Mouse (Mus musculus): ENCODE results near the gene Tmem33. TPM values are rescaled to one million over a fixed set of nuclear protein-coding genes. Genes with fewer than 3 reads are reported as not detected.
A peak's percentile ranks its signal among the peaks of the same experiment; 100 is the strongest.

Gene Tmem33
- polyA plus RNA-seq, 1 experiment from 2014 or later, result 82.8 TPM

DNA sequence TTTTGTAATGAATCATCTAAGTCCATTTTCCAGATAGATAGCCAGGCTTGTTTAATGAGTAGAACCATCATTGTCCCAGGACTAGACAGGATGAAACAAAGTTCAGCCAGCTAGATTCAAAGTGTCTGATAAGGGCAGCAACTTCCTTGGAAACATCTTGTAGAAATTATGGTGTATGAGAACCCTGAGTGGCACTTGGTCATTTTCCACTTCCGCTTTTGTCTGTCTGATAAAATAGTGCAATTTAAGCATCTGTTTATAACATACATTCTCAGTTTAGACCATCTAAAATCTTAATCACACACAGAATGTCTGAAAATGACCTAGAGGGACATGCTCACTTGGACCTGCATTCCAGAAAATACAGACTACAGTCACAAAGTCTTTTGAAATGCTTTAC lies 43.5 kb downstream of the Tmem33 start:
- no peak for ATAC-seq (ENCODE audit: low read depth)
- Histone ChIP-seq H3K27ac (ENCODE audit: low read length) (no peak overlapping the region), H3K4me1 (replicated peaks; ENCODE audit: control insufficient read depth, insufficient read depth, low read length) (peaks cover 8% of the 10 kb centered on the region), H3K27me3 (ENCODE audit: control insufficient read depth, insufficient read depth, low read depth, low read length) (no peaks in the 10 kb centered on the region), H3K4me2 (ENCODE audit: low read depth, low read length) (no peak overlapping the region), H3K4me3 (ENCODE audit: low read length) (no peak overlapping the region), H3K9me3 (ENCODE audit: control insufficient read depth, low read length) (no peaks in the 10 kb centered on the region), H3K9ac (ENCODE audit: low read length) (no peak overlapping the region), H3K36me3 (ENCODE audit: control insufficient read depth, insufficient read depth, low read length) (no peaks in the 10 kb centered on the region)
- WGBS, result 71% methylated on average over 1 of the region's 1 CpGs

DNA sequence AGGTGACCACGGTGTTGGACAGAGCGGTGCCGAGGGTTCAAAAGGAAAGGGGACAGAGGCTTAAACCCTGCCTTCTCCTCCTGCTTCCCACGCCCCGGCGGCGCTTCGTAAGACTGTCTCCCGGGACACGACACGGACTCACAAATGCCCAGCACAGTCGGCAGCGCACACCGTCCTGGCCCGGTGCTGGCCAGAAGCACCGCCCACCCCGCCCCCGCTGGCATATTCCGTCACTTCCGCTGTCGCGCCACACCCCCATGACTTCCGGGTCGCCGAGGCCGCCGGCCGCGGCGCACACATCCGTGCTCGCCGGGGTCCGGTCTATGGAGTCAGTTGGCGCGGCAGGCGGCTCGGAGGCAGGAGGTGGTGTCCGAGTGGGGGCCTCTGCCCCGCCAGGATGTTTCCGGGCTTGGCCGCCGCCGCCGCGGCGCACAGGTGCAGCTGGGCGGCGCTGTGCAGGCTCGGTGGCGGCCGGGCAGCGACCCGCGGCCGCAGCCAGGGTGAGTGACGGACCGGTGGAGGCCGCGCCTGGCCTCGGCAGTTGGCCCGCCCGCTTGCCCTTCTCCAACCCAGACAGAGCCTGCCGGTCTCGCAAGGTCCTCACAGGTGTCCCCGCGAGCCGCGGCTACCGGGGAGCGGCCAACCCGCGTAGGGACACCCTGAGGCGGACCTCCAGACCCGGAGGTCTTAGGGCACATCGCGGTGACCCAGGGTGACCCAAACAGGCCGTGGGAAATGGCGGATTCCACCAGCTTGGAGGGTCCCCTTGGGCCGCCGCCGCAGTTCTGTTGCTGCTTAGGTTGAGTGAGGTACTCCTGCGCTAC lies 46.5 kb downstream of the Tmem33 start, which contains the start of gene Slc30a9:
Gene Slc30a9 (plus strand): TSS at position 258 of the 824 bp plus-strand sequence.
- under 1% methylated on average over 64 of the region's 83 CpGs for WGBS
- ATAC-seq (ENCODE audit: low read depth), result peak; percentile 99
- peak within 1 kb of the TSS; percentile 100 for H3K4me3 ChIP-seq (ENCODE audit: low read length)

DNA sequence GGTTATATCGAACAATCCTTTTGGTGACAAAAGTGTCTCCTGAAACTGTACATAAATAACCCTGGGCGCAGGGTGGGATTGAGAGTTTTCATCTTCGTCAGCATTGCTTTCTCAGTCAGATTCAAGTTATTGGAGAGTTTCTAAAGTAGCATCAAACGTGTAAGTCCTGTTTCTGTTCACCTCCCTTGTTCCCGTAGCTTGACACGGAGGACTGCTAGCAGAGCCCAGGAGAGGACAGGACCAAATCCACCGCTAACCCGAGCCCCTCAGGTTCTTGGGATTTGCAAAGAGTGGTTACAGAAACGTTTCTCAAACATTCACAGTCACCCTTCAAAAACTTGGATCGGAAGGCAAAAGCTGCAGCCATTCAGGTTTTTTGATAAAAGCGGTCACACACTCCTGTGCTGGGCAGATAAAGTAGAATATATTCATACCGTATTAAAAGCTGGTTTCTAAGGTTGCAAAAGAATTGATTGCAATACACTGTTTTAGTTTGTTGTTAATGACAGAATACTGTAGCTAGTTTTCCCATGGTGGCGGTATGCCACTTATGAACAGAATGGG lies 47.4 kb downstream of the Tmem33 start:
- Histone ChIP-seq H3K9me3 (ENCODE audit: control insufficient read depth, low read length) (no peaks in the 10 kb centered on the region), H3K4me1 (replicated peaks; ENCODE audit: control insufficient read depth, insufficient read depth, low read length) (peaks cover 8% of the 10 kb centered on the region), H3K27me3 (ENCODE audit: control insufficient read depth, insufficient read depth, low read depth, low read length) (no peaks in the 10 kb centered on the region), H3K4me3 (ENCODE audit: low read length) (peak overlapping the region; percentile 100), H3K27ac (ENCODE audit: low read length) (no peak overlapping the region), H3K9ac (ENCODE audit: low read length) (peak overlapping the region; percentile 97), H3K36me3 (ENCODE audit: control insufficient read depth, insufficient read depth, low read length) (no peaks in the 10 kb centered on the region; the same call in 1 of the 2 replicates), H3K4me2 (ENCODE audit: low read depth, low read length) (peak overlapping the region; percentile 84)
- WGBS, result 22% methylated on average over 13 of the region's 13 CpGs
- ATAC-seq (ENCODE audit: low read depth), result no peak

More for the DNA sequence above, 46.5 kb downstream of the Tmem33 start, which contains the start of gene Slc30a9:
- Histone ChIP-seq H3K4me2 (ENCODE audit: low read depth, low read length) (peak within 1 kb of the TSS; percentile 84), H3K27ac (ENCODE audit: low read length) (peak within 1 kb of the TSS; percentile 77), H3K9me3 (ENCODE audit: control insufficient read depth, low read length) (no peaks in the 10 kb centered on the region), H3K36me3 (ENCODE audit: control insufficient read depth, insufficient read depth, low read length) (no peaks in the 10 kb centered on the region; the same call in 1 of the 2 replicates), H3K27me3 (ENCODE audit: control insufficient read depth, insufficient read depth, low read depth, low read length) (no peaks in the 10 kb centered on the region), H3K9ac (ENCODE audit: low read length) (peak within 1 kb of the TSS; percentile 97), H3K4me1 (replicated peaks; ENCODE audit: control insufficient read depth, insufficient read depth, low read length) (peaks cover 8% of the 10 kb centered on the region)

DNA sequence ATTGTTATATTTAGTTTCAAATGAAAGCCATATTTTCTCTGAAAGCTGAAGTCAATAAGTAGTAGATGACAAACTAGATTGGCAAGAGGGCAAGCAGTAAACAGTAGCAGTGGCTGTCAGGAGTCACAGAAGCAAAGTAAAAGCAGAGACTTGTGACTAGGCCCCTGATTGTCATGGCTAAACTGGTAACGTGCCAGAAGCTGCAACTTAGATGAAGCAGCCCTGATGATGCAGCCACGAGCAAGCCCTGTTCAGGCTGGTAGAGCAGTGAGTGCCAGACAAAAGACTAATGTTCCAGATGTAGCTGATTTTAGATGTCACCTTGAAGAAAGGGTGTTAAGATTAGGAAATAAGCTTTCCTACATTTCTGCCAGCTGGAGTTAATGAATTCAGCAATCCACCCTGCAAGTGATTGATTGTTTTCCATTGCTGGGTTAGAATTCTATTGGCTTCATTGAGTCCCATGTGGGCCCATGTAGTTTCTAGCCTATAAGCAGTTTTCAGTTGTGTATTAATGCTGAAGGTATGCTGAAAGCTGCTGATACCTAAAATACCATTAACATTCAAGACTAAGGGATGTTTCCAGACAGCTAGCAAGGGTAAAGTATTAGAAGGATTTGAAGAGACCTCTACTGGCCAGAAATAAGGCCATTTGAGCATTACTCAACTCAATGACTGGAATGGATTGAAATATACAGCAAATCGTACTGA lies 51.6 kb downstream of the Tmem33 start:
- no peak overlapping the region for H3K4me3 ChIP-seq (ENCODE audit: low read length)
- H3K27me3 ChIP-seq (ENCODE audit: control insufficient read depth, insufficient read depth, low read depth, low read length), result no peaks in the 10 kb centered on the region
- H3K36me3 ChIP-seq (ENCODE audit: control insufficient read depth, insufficient read depth, low read length), result no peaks in the 10 kb centered on the region; the same call in 1 of the 2 replicates
- no peak overlapping the region for H3K4me2 ChIP-seq (ENCODE audit: low read depth, low read length)
- no peaks in the 10 kb centered on the region for H3K9me3 ChIP-seq (ENCODE audit: control insufficient read depth, low read length)
- peaks cover 8% of the 10 kb centered on the region for H3K4me1 ChIP-seq (replicated peaks; ENCODE audit: control insufficient read depth, insufficient read depth, low read length)
- no peak overlapping the region for H3K9ac ChIP-seq (ENCODE audit: low read length)
- no peak overlapping the region for H3K27ac ChIP-seq (ENCODE audit: low read length)
- ATAC-seq (ENCODE audit: low read depth), result no peak
- WGBS, result 66% methylated on average over 3 of the region's 3 CpGs

DNA sequence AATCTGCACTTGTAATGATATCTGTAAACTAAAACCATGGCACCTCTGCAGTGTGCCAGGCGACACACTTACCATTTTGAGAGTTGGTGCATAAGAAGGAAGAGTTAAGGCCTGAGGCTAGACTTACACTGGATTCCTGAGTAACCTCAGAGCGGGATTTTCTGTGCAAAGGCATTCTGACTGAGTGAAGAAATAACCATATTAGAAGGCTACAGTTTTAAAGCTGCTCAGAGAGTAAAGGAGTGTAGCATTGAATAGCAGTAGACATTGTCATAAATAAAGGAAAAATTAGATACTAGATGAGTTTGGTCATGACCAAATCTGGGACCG lies 52.1 kb downstream of the Tmem33 start:
- no peak for ATAC-seq (ENCODE audit: low read depth)
- no peak overlapping the region for H3K27ac ChIP-seq (ENCODE audit: low read length)
- no peak overlapping the region for H3K4me3 ChIP-seq (ENCODE audit: low read length)
- H3K9ac ChIP-seq (ENCODE audit: low read length), result no peak overlapping the region
- no peaks in the 10 kb centered on the region for H3K27me3 ChIP-seq (ENCODE audit: control insufficient read depth, insufficient read depth, low read depth, low read length)
- 92% methylated on average over 3 of the region's 3 CpGs for WGBS
- H3K4me1 ChIP-seq (replicated peaks; ENCODE audit: control insufficient read depth, insufficient read depth, low read length), result peaks cover 8% of the 10 kb centered on the region
- no peak overlapping the region for H3K4me2 ChIP-seq (ENCODE audit: low read depth, low read length)
- H3K9me3 ChIP-seq (ENCODE audit: control insufficient read depth, low read length), result no peaks in the 10 kb centered on the region
- H3K36me3 ChIP-seq (ENCODE audit: control insufficient read depth, insufficient read depth, low read length), result peaks cover under 1% of the 10 kb centered on the region; the same call in 1 of the 2 replicates

DNA sequence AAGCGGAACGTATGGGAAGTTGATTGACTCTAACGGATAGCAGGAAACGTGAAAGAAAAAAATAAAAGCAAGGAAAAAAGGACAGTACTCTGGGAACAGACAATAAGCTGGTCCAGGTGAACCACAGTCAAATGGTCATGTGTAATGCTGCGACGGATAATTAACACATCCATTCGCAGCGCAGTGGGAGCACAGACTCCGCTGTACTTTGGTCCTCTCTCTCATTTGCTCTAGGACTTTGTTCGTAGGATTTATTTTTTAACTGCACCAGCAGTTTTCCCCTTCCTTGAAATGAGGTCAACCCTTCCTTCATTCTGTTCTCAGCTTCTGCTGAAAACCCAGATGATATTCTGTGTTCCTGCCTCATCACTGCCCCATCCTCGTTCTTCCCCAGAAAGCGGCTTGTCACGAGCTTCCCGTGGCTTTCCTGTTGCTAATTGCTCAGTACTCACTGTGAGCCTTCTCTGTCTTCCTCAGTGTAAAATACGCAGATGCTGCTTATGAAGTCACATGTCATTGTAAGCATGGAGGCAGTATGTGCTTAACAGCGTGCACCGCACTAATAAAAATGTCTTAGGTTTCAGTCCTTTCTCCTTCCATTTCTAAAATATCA lies 61.4 kb downstream of the Tmem33 start:
- no peak overlapping the region for H3K4me3 ChIP-seq (ENCODE audit: low read length)
- H3K27me3 ChIP-seq (ENCODE audit: control insufficient read depth, insufficient read depth, low read depth, low read length), result no peaks in the 10 kb centered on the region
- peaks cover 8% of the 10 kb centered on the region; the same call in 1 of the 2 replicates for H3K36me3 ChIP-seq (ENCODE audit: control insufficient read depth, insufficient read depth, low read length)
- 85% methylated on average over 17 of the region's 17 CpGs for WGBS
- H3K9ac ChIP-seq (ENCODE audit: low read length), result no peak overlapping the region
- no peak overlapping the region for H3K4me2 ChIP-seq (ENCODE audit: low read depth, low read length)
- ATAC-seq (ENCODE audit: low read depth), result no peak
- no peak overlapping the region for H3K27ac ChIP-seq (ENCODE audit: low read length)
- no peaks in the 10 kb centered on the region for H3K4me1 ChIP-seq (replicated peaks; ENCODE audit: control insufficient read depth, insufficient read depth, low read length)
- no peaks in the 10 kb centered on the region for H3K9me3 ChIP-seq (ENCODE audit: control insufficient read depth, low read length)

DNA sequence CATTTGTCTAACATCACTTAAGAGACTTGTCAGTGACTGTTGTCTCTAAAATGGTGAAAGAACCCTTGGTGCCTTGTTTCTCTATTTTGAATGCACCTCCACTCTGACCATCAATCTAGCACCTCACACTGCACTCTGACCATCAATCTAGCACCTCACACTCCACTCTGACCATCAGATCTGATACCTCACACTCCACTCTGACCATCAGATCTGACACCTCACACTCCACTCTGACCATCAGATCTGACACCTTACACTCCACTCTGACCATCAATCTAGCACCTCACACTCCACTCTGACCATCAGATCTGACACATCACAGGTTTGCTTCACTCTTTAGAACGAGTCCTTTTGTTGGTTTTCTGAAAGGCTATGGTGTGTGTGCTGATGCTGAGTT lies 63.7 kb downstream of the Tmem33 start:
- Histone ChIP-seq H3K9ac (ENCODE audit: low read length) (no peak overlapping the region), H3K4me2 (ENCODE audit: low read depth, low read length) (no peak overlapping the region), H3K4me3 (ENCODE audit: low read length) (no peak overlapping the region), H3K27ac (ENCODE audit: low read length) (no peak overlapping the region), H3K36me3 (ENCODE audit: control insufficient read depth, insufficient read depth, low read length) (peaks cover 2% of the 10 kb centered on the region; the same call in 1 of the 2 replicates), H3K27me3 (ENCODE audit: control insufficient read depth, insufficient read depth, low read depth, low read length) (no peaks in the 10 kb centered on the region), H3K9me3 (ENCODE audit: control insufficient read depth, low read length) (no peaks in the 10 kb centered on the region), H3K4me1 (replicated peaks; ENCODE audit: control insufficient read depth, insufficient read depth, low read length) (no peaks in the 10 kb centered on the region)
- no peak for ATAC-seq (ENCODE audit: low read depth)
- WGBS, result 29% methylated on average over 1 of the region's 1 CpGs

DNA sequence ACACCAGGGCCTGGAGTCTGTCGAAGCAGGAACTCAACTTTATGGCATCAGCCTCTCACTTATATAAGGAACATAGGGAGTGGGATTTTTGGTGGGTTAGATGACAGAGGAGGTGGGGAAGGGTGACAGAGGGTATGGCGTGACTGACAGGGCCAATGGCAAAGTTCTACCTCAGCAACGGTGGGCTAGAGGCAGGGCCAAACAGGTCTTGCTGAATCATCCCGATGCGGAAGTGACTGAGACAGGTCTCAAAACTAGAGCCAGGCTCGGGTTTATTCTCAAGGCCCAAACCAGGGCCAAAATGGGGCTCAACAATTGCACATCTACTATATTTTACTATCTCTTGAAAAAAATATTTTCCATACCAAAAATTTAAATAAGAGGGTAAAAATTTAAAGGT lies 80.4 kb downstream of the Tmem33 start:
- Histone ChIP-seq H3K36me3 (ENCODE audit: control insufficient read depth, insufficient read depth, low read length) (peaks cover 23% of the 10 kb centered on the region), H3K4me2 (ENCODE audit: low read depth, low read length) (no peak overlapping the region), H3K27me3 (ENCODE audit: control insufficient read depth, insufficient read depth, low read depth, low read length) (no peaks in the 10 kb centered on the region), H3K27ac (ENCODE audit: low read length) (no peak overlapping the region), H3K4me1 (replicated peaks; ENCODE audit: control insufficient read depth, insufficient read depth, low read length) (no peaks in the 10 kb centered on the region), H3K9ac (ENCODE audit: low read length) (no peak overlapping the region), H3K9me3 (ENCODE audit: control insufficient read depth, low read length) (no peaks in the 10 kb centered on the region), H3K4me3 (ENCODE audit: low read length) (no peak overlapping the region)
- 91% methylated on average over 6 of the region's 6 CpGs for WGBS
- no peak for ATAC-seq (ENCODE audit: low read depth)
